Mouse (Mus musculus) cerebellum, postnatal 4 days (tissue): ENCODE results near the gene Pptc7.
A peak's percentile ranks its signal among the peaks of the same experiment; 100 is the strongest.

ENCODE experiments used
- DNase-seq, 2 experiments: peaks; one replicate each; pipeline ENCODE4 v3.0.0; 2022; ENCODE audit warnings: low spot score in 2 of 2, mixed read lengths in 1 of 2

Gene Pptc7

DNA sequence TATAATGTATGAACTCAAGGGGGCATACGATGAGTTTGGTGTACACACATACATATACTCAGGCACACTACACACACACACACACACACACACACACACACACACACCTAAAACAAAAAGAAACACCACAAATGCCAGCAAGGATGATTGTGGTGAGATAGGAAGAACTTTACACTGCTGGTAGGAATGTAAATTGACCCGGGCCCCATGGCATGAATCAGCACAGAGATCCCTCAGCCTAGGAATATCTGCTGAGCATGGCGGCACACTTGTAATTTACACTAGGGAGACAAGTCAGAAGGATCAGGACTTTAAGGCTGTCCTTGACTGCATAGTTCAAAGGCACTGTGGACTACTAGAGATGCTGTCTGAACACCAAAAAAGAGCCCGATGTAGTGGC lies 46.1 kb downstream of the Pptc7 start:
- no peak for DNase-seq

DNA sequence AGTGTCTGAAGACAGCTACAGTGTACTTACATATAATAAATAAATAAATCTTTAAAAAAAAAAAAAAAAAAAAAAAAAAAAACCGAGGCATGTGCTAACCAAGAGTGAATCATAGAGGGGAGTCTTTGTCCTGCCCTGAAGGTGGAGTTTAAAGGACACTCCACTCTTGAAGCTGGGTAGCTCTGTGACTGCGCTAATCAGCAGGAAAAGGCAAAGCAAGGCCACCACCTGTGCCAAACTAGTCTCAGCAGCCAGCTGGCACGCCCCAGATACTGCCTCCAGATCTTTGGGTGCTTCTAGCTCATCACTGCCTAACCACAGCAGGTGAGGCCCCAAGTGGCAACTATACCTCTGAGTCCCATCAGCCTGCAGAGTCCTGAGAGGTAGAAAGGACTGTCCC lies 50.5 kb downstream of the Pptc7 start:
- DNase-seq, result no peak

DNA sequence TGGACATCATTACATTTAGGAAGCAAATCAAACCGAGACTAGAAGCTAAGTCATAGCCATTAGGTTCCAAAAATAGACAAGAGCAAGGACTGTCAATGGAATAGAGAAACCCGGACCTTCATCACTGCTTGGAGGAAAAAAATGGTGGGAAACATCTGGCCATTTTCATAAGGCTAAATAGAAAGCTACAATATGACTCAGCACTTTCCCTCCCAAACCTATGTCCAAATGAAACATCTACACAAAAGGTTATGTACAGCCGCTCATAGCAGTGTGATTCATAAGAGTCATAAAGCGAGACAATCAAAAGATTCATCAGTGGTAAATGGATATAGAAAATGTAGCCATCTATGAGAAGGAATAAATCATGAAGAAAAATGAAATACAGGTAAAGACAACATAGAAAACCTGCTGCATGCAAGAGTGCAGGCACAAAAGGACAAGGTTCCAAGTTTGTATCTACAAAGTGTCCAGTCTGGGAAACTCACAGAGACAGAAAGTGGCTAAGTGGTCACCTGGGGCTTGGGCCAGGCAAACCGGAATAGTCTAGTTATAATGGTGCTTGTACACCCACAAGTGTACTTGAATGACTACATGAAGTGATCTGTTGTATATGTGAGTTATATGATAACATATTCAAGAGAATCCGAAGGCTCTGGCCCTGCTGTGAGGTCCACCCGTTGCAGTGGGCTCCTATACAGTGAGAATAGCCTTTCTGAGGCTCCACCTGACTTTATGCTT lies 52.6 kb downstream of the Pptc7 start:
- DNase-seq, result no peak

DNA sequence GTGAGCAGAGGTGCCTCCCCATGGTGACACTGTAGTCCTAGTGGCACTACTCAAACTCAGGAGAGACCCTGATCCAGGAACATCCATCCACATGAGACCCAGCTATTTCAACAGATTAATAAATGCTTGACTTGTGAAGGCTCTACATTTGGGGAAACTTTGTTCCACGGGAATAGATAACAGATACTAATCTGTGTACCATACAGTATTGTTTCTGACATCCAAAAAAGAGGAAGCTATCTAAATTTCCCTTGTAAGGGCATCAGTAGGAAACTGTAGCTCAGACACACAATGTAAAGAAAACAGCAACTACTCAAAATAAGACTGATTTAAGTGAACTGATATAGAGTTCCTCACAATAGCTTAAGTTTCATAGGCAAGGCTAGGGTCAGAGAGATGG lies 58.7 kb downstream of the Pptc7 start:
- no peak for DNase-seq

DNA sequence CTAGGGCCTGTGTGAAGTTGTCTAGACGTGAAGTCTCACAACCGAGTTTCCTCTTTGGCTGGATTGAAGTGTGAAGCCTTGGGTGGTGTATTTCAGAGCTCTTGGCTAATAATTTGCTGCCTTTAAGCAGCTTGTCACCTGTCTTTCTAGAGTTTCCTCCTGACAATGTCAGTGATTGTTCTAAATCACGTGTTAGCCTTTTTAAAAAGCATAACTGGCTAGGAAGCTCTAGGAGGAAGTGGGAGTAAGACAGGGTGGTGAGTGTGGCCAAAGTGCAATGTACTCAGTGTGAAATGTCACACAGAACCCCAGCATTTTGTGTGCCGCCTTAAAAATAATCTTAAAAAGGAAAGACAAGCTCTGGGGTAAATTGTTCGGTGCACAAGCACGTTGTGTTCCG lies 59.6 kb downstream of the Pptc7 start:
- no peak for DNase-seq

DNA sequence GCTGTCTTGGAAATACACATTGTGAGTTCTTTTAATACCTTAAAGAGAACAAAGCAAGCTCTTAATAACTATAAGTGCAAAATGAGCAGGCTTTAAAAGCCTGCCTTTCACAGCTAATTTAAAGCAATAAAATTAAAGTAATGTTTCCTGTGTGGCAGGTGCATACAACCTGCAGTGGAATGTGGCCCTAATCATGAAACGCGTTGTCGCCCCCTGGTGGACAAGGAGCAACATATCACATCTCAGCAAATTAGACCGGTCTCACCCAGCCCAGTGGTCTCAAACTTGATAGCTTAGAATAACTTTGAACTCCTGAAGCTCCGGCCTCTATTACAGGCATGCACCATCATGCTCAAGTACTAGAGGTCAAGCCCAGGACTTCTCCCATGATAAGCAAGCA lies 60.1 kb downstream of the Pptc7 start:
- peak; percentile 55 to 70 for DNase-seq

DNA sequence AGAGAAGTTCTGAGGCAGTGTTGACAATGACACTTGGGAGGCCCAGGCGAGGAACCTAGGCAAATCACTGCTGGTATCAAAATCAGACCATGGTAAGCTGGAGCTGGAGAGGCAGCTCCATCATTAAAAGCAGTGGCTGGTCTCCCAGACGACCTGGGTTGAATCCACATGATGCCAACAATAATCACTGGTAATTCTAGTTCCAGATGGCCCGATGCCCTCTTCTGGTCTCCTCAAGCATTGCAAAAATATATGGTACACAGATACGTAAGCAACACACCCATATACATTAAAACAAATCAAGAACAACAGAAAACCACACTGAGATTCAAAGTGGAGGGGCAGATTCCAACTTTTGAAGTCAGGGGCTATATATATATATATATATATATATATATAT lies 61.6 kb downstream of the Pptc7 start:
- DNase-seq, result no peak

DNA sequence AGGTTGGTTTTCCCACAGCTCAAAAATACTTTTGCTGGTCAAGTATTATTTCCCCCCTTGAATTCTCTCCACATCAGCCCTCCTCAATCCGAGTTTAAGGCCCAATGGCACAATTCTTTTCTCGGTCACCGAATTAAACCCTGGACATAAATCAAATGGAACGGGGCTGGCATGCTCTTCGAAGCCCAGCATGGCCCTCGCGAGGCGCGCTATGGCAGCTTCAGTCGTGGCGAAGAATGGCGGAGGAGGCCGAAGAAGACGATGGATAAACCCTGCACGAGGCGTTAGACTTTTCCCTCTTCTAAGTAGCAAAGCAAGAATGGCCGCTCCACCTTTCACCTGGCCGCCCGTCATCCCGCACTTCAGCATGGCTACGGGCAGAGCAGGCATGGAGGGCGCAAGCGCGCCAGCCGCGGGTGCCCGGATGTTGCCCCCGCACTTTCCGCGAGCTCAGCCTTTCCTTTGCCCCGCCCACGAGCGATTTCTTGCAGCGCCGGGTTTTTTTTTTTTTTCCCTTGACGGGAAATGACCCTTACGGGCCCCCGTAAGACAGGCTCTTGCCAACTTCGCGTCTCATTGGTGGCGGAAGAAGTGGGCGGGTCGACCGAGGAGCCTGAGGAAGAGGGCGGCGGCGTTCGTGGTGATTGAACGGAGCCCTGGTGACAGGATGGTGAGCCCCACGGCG lies 69.8 kb downstream of the Pptc7 start, which contains the start of the genes Rad9b and Vps29:
Gene Rad9b, minus strand, starts transcription at position 427 of the 685 bp plus-strand sequence.
Gene Vps29, plus strand, starts transcription at position 563 of the 685 bp plus-strand sequence.
- DNase-seq, result peak; percentile 99

DNA sequence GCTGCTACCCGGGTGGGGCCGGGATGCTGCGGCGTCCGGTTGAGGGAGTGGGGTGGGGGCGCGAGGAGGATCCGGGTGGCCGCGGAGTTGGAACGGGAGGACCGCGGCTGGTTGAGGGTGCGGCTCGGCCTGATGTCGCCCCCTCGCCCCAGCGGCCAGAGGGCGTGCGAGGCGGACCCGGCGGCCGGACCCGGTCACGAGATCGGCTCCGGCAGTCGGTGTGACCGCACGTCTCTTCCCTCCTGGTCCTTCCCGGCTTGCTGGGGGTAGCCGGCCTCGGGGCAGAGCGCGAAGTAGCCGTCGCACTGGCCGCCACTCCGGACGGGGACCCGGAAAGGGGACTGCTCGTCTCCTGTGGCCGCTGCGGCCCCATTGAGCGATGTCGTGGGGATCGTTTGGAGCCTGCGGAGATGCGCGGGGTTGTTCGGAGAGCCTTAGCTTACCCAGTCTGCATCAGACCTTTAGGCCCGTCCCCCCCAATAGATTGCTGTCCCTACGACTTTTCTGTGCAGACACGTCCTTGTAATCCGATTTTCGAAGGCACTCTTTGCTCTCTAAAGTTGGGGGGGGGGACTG lies 70.4 kb downstream of the Pptc7 start:
- no peak for DNase-seq

DNA sequence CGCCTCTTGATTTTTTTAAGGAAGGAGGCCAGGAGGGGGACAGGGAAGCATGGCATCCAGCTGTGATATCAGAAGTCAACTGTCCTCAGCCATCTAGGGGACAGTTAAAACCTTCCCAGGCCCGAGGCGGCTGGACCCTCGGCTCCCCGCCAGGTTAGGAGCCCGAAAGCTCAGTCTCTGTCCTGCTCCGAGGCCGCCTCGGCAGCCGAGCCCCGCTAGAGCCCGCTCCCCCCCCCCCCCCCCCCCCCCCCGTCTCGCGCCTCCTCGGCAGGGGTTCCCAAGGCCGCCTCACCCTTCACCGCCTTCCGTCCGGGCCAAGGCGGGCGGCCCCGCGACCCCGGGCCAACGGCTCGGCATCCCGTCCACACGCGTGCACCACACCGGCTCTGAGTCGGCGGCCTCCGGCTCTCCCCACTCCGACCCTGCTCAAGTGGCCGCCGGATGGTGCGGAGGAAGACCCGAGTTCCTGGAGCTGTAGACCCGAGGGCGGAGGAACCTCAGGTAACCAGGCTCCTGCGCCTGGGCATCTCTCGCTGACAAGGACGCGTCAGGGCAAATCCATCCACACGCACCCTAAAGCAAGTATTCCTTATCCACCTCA lies 87.5 kb downstream of the Pptc7 start, which contains the start of gene Gpn3:
Gene Gpn3, plus strand, starts transcription at position 286 of the 601 bp plus-strand sequence.
- DNase-seq, result no peak

DNA sequence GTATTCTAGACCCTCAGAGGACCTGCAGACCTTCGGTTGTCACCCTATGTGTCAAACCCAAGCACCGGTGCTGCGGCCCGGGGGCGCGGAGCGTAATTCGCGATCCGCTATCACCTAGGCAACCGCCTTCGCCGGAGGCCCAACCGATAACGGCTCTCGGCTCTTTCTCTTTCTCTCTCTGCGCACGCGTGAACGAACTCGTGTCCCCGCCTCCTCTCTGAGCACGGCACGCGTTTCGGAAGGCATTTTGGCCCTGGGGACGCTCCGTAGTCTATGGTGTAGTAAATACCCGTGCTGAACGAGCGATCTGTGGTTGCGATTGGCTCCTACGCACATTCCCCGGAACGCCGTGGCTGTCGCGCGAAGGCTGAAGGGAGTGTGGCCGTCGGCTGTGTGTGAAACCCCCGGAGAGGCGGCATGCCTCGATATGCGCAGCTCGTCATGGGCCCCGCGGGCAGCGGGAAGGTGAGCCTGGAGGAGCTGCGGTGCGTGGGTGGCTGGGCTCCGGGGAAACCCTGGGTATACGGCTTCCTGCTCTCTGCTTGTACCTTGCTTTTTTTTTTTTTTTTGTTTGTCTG lies 88.1 kb downstream of the Pptc7 start, which contains the start of gene Fam216a:
Gene Fam216a, minus strand, starts transcription at position 173 of the 578 bp plus-strand sequence.
- DNase-seq, result peak; percentile 99

DNA sequence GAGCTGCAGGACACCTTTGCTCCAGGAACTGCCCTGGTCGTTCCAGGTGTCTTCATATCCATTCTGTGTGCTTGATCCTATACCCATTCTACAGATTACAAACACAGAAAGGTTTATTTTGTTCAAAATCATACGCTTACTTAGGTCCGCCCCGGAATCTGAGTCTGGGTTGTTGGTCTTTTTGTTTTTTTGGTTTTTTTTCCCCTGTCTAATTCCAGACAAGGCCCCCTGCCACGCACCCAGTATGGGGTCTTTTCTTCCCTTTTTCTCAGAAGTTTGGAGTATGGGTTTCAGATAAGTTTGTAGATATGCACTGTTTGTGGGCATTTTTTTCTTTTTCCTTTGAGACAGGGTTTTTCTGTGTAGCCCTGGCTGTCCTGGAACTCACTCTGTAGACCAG lies 88.7 kb downstream of the Pptc7 start:
- no peak for DNase-seq
